Mouse (Mus musculus) stomach, postnatal 0 days (tissue): ENCODE results near the gene Cyp39a1.

Experiments used
- CTCF ChIP-seq: IDR thresholded peaks from 2 replicates; pipeline ENCODE4 v1.5.1; 2016; ENCODE audit warnings: antibody characterized with exemption, low read depth, mild to moderate bottlenecking, moderate library complexity
- EP300 ChIP-seq: optimal IDR thresholded peaks from 2 replicates; pipeline ENCODE3; 2016; ENCODE audit warnings: antibody characterized with exemption

- no peak for TF ChIP-seq EP300
- no peak for TF ChIP-seq CTCF
Measured at GRCm38 (mm10) chr17:43704216-43704930, 37.1 kb downstream of the Cyp39a1 start.
